Mouse (Mus musculus): ENCODE results near the gene AC170998.1.
A peak's percentile ranks its signal among the peaks of the same experiment; 100 is the strongest.

AC170998.1 gene

GRCm38 (mm10) chr17:28725783-28726182 lies at the start of gene AC170998.1:
Gene AC170998.1, plus strand, starts transcription at chr17:28726083.
- DNase-seq (ENCODE audit: inconsistent age in 2 of 2, low spot score in 1 of 2) = no peak

- no peak for DNase-seq (ENCODE audit: inconsistent age in 2 of 2, low spot score in 1 of 2)
Observed at GRCm38 (mm10) chr17:28682311-28683084, 43.4 kb upstream of the AC170998.1 start.

GRCm38 (mm10) chr17:28683601-28684000 lies 42.3 kb upstream of the AC170998.1 start:
- no peak for DNase-seq (ENCODE audit: inconsistent age in 2 of 2, low spot score in 1 of 2)

- no peak for DNase-seq (ENCODE audit: inconsistent age in 2 of 2, low spot score in 1 of 2)
Observed at GRCm38 (mm10) chr17:28684631-28685030, 41.3 kb upstream of the AC170998.1 start.

- no peak for DNase-seq (ENCODE audit: inconsistent age in 2 of 2, low spot score in 1 of 2)
Observed at GRCm38 (mm10) chr17:28687354-28687753, 38.5 kb upstream of the AC170998.1 start.

GRCm38 (mm10) chr17:28689586-28690283 lies 36.1 kb upstream of the AC170998.1 start, which contains the start of gene Slc26a8:
Gene Slc26a8, minus strand, starts transcription at chr17:28690233.
- peak; percentile 43 to 68 for DNase-seq (ENCODE audit: inconsistent age in 2 of 2, low spot score in 1 of 2)

- DNase-seq (ENCODE audit: inconsistent age in 2 of 2, low spot score in 1 of 2) = peak; percentile 100
Observed at GRCm38 (mm10) chr17:28690776-28691686, 34.9 kb upstream of the AC170998.1 start, which contains the start of gene Mapk14. Gene Mapk14, plus strand, starts transcription at chr17:28691329.

GRCm38 (mm10) chr17:28691687-28692340 lies 34.1 kb upstream of the AC170998.1 start:
- DNase-seq (ENCODE audit: inconsistent age in 2 of 2, low spot score in 1 of 2) = peak; percentile 77 to 90

- DNase-seq (ENCODE audit: inconsistent age in 2 of 2, low spot score in 1 of 2) = peak; percentile 75 to 92
Observed at GRCm38 (mm10) chr17:28692341-28692710, 33.6 kb upstream of the AC170998.1 start.

GRCm38 (mm10) chr17:28693086-28693485 lies 32.8 kb upstream of the AC170998.1 start:
- DNase-seq (ENCODE audit: inconsistent age in 2 of 2, low spot score in 1 of 2) = peak in 1 of 2 experiments; percentile 73

- no peak for DNase-seq (ENCODE audit: inconsistent age in 2 of 2, low spot score in 1 of 2)
Observed at GRCm38 (mm10) chr17:28694078-28694477, 31.8 kb upstream of the AC170998.1 start.

GRCm38 (mm10) chr17:28694832-28695231 lies 31.1 kb upstream of the AC170998.1 start:
- peak in 1 of 2 experiments; percentile 58 for DNase-seq (ENCODE audit: inconsistent age in 2 of 2, low spot score in 1 of 2)

GRCm38 (mm10) chr17:28696641-28697040 lies 29.2 kb upstream of the AC170998.1 start:
- peak in 1 of 2 experiments; percentile 70 for DNase-seq (ENCODE audit: inconsistent age in 2 of 2, low spot score in 1 of 2)

GRCm38 (mm10) chr17:28697290-28698195 lies 28.3 kb upstream of the AC170998.1 start:
- DNase-seq (ENCODE audit: inconsistent age in 2 of 2, low spot score in 1 of 2) = no peak

GRCm38 (mm10) chr17:28698245-28698644 lies 27.6 kb upstream of the AC170998.1 start:
- peak; percentile 51 to 83 for DNase-seq (ENCODE audit: inconsistent age in 2 of 2, low spot score in 1 of 2)

- no peak for DNase-seq (ENCODE audit: inconsistent age in 2 of 2, low spot score in 1 of 2)
Observed at GRCm38 (mm10) chr17:28698672-28699071, 27.2 kb upstream of the AC170998.1 start.

GRCm38 (mm10) chr17:28699789-28700188 lies 26.1 kb upstream of the AC170998.1 start:
- peak in 1 of 2 experiments; percentile 20 for DNase-seq (ENCODE audit: inconsistent age in 2 of 2, low spot score in 1 of 2)

GRCm38 (mm10) chr17:28701171-28701570 lies 24.7 kb upstream of the AC170998.1 start:
- no peak for DNase-seq (ENCODE audit: inconsistent age in 2 of 2, low spot score in 1 of 2)

- DNase-seq (ENCODE audit: inconsistent age in 2 of 2, low spot score in 1 of 2) = no peak
Observed at GRCm38 (mm10) chr17:28701737-28702136, 24.1 kb upstream of the AC170998.1 start.
